Mouse (Mus musculus) myocyte (in vitro differentiated cells): Measurements from ENCODE around the gene Sprn.

Experiments
- CEBPB ChIP-seq: IDR thresholded peaks from 2 replicates; pipeline ENCODE4 v1.6.1; 2011; ENCODE audit warnings: mild to moderate bottlenecking, moderate library complexity; ENCODE audit not compliant: poor library complexity, insufficient read depth, severe bottlenecking
- E2F4 ChIP-seq: IDR thresholded peaks from one replicate; pipeline ENCODE4 v1.6.1; 2011; ENCODE audit warnings: mild to moderate bottlenecking, control low read depth, moderate library complexity; ENCODE audit not compliant: insufficient read depth
- MAX ChIP-seq: IDR thresholded peaks from one replicate; pipeline ENCODE4 v1.6.1; 2011; ENCODE audit warnings: low read depth, mild to moderate bottlenecking, control low read depth
- MYOG ChIP-seq, 3 experiments: IDR thresholded peaks; one replicate each; pipeline ENCODE4 v1.6.1; 2011; ENCODE audit warnings: control low read depth in 2 of 3, low read depth in 2 of 3, mild to moderate bottlenecking in 2 of 3; ENCODE audit not compliant: insufficient read length in 2 of 3, control insufficient read depth in 1 of 3, insufficient read depth in 1 of 3
- POLR2A ChIP-seq: IDR thresholded peaks from one replicate; pipeline ENCODE4 v1.6.1; 2011; ENCODE audit warnings: low read depth, mild to moderate bottlenecking, control low read depth, moderate library complexity; ENCODE audit not compliant: insufficient read length
- POLR2AphosphoS2 ChIP-seq: IDR thresholded peaks from one replicate; pipeline ENCODE4 v1.6.1; 2011; ENCODE audit warnings: low read depth, control low read depth; ENCODE audit not compliant: insufficient read length
- REST ChIP-seq: IDR thresholded peaks from one replicate; pipeline ENCODE4 v1.6.1; 2011; ENCODE audit warnings: mild to moderate bottlenecking, control low read depth, moderate library complexity; ENCODE audit not compliant: insufficient read depth, insufficient read length
- SRF ChIP-seq: IDR thresholded peaks from one replicate; pipeline ENCODE4 v1.6.1; 2011; ENCODE audit warnings: low read depth; ENCODE audit not compliant: control insufficient read depth, insufficient read length
- TCF12 ChIP-seq: IDR thresholded peaks from one replicate; pipeline ENCODE4 v1.6.1; 2011; ENCODE audit warnings: mild to moderate bottlenecking, control low read depth; ENCODE audit not compliant: poor library complexity, insufficient read depth, severe bottlenecking
- TCF3 ChIP-seq: IDR thresholded peaks from one replicate; pipeline ENCODE4 v1.6.1; 2011; ENCODE audit warnings: low read depth, control low read depth; ENCODE audit not compliant: insufficient read length
- USF1 ChIP-seq: IDR thresholded peaks from one replicate; pipeline ENCODE4 v1.6.1; 2011; ENCODE audit warnings: low read depth, mild to moderate bottlenecking, control low read depth, moderate library complexity

DNA sequence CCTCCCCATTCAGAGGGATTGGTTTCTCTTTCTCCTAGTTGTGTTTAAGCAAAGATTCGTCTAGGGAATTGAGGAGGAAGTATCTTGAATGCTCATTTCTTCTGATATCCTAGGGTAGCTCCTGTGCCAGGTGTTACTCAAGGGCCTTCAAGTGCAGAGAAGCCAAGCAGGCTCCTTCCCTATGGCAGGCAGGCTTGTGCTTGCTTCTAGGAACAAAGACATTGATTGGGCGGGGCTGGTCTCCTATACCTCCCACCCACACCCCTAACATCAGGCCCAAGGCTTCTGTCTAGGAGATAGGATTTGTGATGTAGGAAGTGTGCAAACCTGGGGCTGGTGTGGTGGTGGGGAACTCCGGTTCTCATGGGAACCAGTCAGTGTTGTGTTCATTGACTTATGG, 27.7 kb downstream of the Sprn start:
- no peak for TF ChIP-seq POLR2A
- TF ChIP-seq MAX, result no peak
- no peak for TF ChIP-seq E2F4
- no peak for TF ChIP-seq REST
- TF ChIP-seq TCF12, result no peak
- no peak for TF ChIP-seq TCF3
- TF ChIP-seq MYOG (IDR thresholded peaks at IDR 0.05; ENCODE audit: control insufficient read depth in 1 of 3, insufficient read depth in 1 of 3, insufficient read length in 2 of 3, low read depth in 2 of 3), result no peak
- no peak for TF ChIP-seq CEBPB
- no peak for TF ChIP-seq USF1
- no peak for TF ChIP-seq SRF
- TF ChIP-seq POLR2AphosphoS2, result no peak
